Mouse (Mus musculus) macrophage (primary cell): ENCODE results near the gene Fam169b. TPM values are rescaled to one million over a fixed set of nuclear protein-coding genes. Genes with fewer than 3 reads are reported as not detected.

Experiments used
- H3K27ac ChIP-seq: fragments of 350-480 bp; formaldehyde crosslinking; 2 replicates; pipeline ENCODE4 v1.9.0; 2021
- H3K36me3 ChIP-seq: fragments of 350-480 bp; formaldehyde crosslinking; 2 replicates; pipeline ENCODE4 v1.9.0; 2021; ENCODE audit errors: inconsistent target
- H3K4me3 ChIP-seq: fragments of 350-480 bp; formaldehyde crosslinking; 2 replicates; pipeline ENCODE4 v1.9.0; 2021; ENCODE audit errors: inconsistent target
- H3K79me2 ChIP-seq: fragments of 350-480 bp; formaldehyde crosslinking; 2 replicates; pipeline ENCODE4 v1.9.0; 2021; ENCODE audit errors: inconsistent target
- WGBS: methylation state at CpG from one replicate; pipeline ENCODE4 v1.1.7; 2026; ENCODE audit warnings: inconsistent platforms; ENCODE audit not compliant: missing documents; 5-methylcytosine and 5-hydroxymethylcytosine counted together
- polyA plus RNA-seq: library from polyadenylated mRNA; stranded (reverse); fragments of 250-400 nt; gene quantifications from 3 replicates; pipeline ENCODE4 v1.2.4, GENCODE M21; 2018; ENCODE audit warnings: inconsistent platforms

The Fam169b gene
- polyA plus RNA-seq, 1 experiment from 2014 or later = 0.32 TPM

GRCm38 (mm10) chr7:68344561-68344960 lies 70.9 kb downstream of the Fam169b start:
- H3K36me3 ChIP-seq = no peaks in the 10 kb centered on the region

GRCm38 (mm10) chr7:68345963-68346362 lies 72.3 kb downstream of the Fam169b start:
- no peaks in the 10 kb centered on the region for H3K79me2 ChIP-seq
- H3K4me3 ChIP-seq = no peak overlapping the region
- no peaks in the 10 kb centered on the region for H3K36me3 ChIP-seq
- WGBS = 95% methylated on average over 10 of the region's 10 CpGs
- H3K27ac ChIP-seq = no peak overlapping the region

More at GRCm38 (mm10) chr7:68344561-68344960, 70.9 kb downstream of the Fam169b start:
- Histone ChIP-seq H3K4me3 (no peak overlapping the region), H3K79me2 (no peaks in the 10 kb centered on the region), H3K27ac (no peak overlapping the region)
- WGBS = 90% methylated on average over 5 of the region's 5 CpGs

- H3K79me2 ChIP-seq = no peaks in the 10 kb centered on the region
- H3K4me3 ChIP-seq = no peak overlapping the region
- no peak overlapping the region for H3K27ac ChIP-seq
- 88% methylated on average over 11 of the region's 11 CpGs for WGBS
- H3K36me3 ChIP-seq = no peaks in the 10 kb centered on the region
Measured at GRCm38 (mm10) chr7:68355325-68356076, 81.9 kb downstream of the Fam169b start.

- Histone ChIP-seq H3K27ac (no peak overlapping the region), H3K36me3 (no peaks in the 10 kb centered on the region), H3K79me2 (no peaks in the 10 kb centered on the region), H3K4me3 (no peak overlapping the region)
- 31% methylated on average over 7 of the region's 7 CpGs for WGBS
Measured at GRCm38 (mm10) chr7:68357407-68357806, 83.8 kb downstream of the Fam169b start.

GRCm38 (mm10) chr7:68362609-68363008 lies 89.0 kb downstream of the Fam169b start:
- H3K79me2 ChIP-seq = no peaks in the 10 kb centered on the region
- no peak overlapping the region for H3K27ac ChIP-seq
- H3K36me3 ChIP-seq = no peaks in the 10 kb centered on the region
- no peak overlapping the region for H3K4me3 ChIP-seq
- WGBS = 88% methylated on average over 7 of the region's 7 CpGs

GRCm38 (mm10) chr7:68365711-68366110 lies 92.1 kb downstream of the Fam169b start:
- WGBS = 90% methylated on average over 9 of the region's 9 CpGs
- Histone ChIP-seq H3K79me2 (no peaks in the 10 kb centered on the region), H3K36me3 (no peaks in the 10 kb centered on the region), H3K4me3 (no peak overlapping the region), H3K27ac (no peak overlapping the region)

- 28% methylated on average over 12 of the region's 12 CpGs for WGBS
- Histone ChIP-seq H3K36me3 (no peaks in the 10 kb centered on the region), H3K4me3 (no peak overlapping the region)
Measured at GRCm38 (mm10) chr7:68368948-68369347, 95.3 kb downstream of the Fam169b start.

GRCm38 (mm10) chr7:68369694-68370093 lies 96.1 kb downstream of the Fam169b start:
- Histone ChIP-seq H3K4me3 (no peak overlapping the region), H3K27ac (no peak overlapping the region)
- 9% methylated on average over 13 of the region's 13 CpGs for WGBS

More at GRCm38 (mm10) chr7:68368948-68369347, 95.3 kb downstream of the Fam169b start:
- Histone ChIP-seq H3K79me2 (no peaks in the 10 kb centered on the region), H3K27ac (no peak overlapping the region)

GRCm38 (mm10) chr7:68374109-68374857 lies 100.6 kb downstream of the Fam169b start:
- WGBS = 13% methylated on average over 14 of the region's 16 CpGs
- no peaks in the 10 kb centered on the region for H3K79me2 ChIP-seq
- no peak overlapping the region for H3K27ac ChIP-seq
- H3K4me3 ChIP-seq = no peak overlapping the region
- no peaks in the 10 kb centered on the region for H3K36me3 ChIP-seq

More at GRCm38 (mm10) chr7:68369694-68370093, 96.1 kb downstream of the Fam169b start:
- Histone ChIP-seq H3K79me2 (no peaks in the 10 kb centered on the region), H3K36me3 (no peaks in the 10 kb centered on the region)

GRCm38 (mm10) chr7:68382187-68382586 lies 108.5 kb downstream of the Fam169b start:
- Histone ChIP-seq H3K27ac (no peak overlapping the region), H3K4me3 (no peak overlapping the region), H3K36me3 (no peaks in the 10 kb centered on the region), H3K79me2 (no peaks in the 10 kb centered on the region)
- WGBS = 79% methylated on average over 9 of the region's 9 CpGs

GRCm38 (mm10) chr7:68386767-68387166 lies 113.1 kb downstream of the Fam169b start:
- H3K27ac ChIP-seq = no peak overlapping the region
- no peak overlapping the region for H3K4me3 ChIP-seq
- WGBS = 76% methylated on average over 3 of the region's 3 CpGs
- no peaks in the 10 kb centered on the region for H3K36me3 ChIP-seq
- no peaks in the 10 kb centered on the region for H3K79me2 ChIP-seq

- Histone ChIP-seq H3K36me3 (no peaks in the 10 kb centered on the region), H3K27ac (no peak overlapping the region), H3K4me3 (no peak overlapping the region), H3K79me2 (no peaks in the 10 kb centered on the region)
- WGBS = 79% methylated on average over 6 of the region's 6 CpGs
Measured at GRCm38 (mm10) chr7:68395707-68396333, 122.2 kb downstream of the Fam169b start.

- 91% methylated on average over 4 of the region's 7 CpGs for WGBS
- no peaks in the 10 kb centered on the region for H3K79me2 ChIP-seq
- no peaks in the 10 kb centered on the region for H3K36me3 ChIP-seq
- H3K27ac ChIP-seq = no peak overlapping the region
- H3K4me3 ChIP-seq = no peak overlapping the region
Measured at GRCm38 (mm10) chr7:68400516-68400915, 126.9 kb downstream of the Fam169b start.

GRCm38 (mm10) chr7:68408611-68409010 lies 135.0 kb downstream of the Fam169b start:
- Histone ChIP-seq H3K4me3 (no peak overlapping the region), H3K79me2 (no peaks in the 10 kb centered on the region), H3K36me3 (no peaks in the 10 kb centered on the region), H3K27ac (no peak overlapping the region)
- WGBS = 94% methylated on average over 5 of the region's 5 CpGs
